Mouse (Mus musculus): ENCODE results near the gene Lcn6. TPM values are rescaled to one million over a fixed set of nuclear protein-coding genes. Genes with fewer than 3 reads are reported as not detected.
"Not testable (repeated sequence)": the region's sequence is repeated elsewhere in the genome, so short reads cannot be mapped to it uniquely, and the experiment has no call there.

Lcn6 gene
- polyA plus RNA-seq, 1 experiment from 2014 or later, result not detected

- H3K27me3 ChIP-seq (replicated peaks; ENCODE audit: low read depth, poor library complexity, severe bottlenecking), result no peaks in the 10 kb centered on the region
- H3K27ac ChIP-seq (replicated peaks), result no peak overlapping the region
- DNase-seq (ENCODE audit: low spot score), result peak; percentile 55
- no peaks in the 10 kb centered on the region for H3K9me3 ChIP-seq
- H3K36me3 ChIP-seq (replicated peaks), result no peaks in the 10 kb centered on the region
- 68% methylated on average over 1 of the region's 1 CpGs for WGBS
- no peak overlapping the region for H3K4me3 ChIP-seq
- H3K4me1 ChIP-seq, result no peaks in the 10 kb centered on the region
Observed at GRCm38 (mm10) chr2:25663511-25663910, 13.1 kb upstream of the Lcn6 start.

- Histone ChIP-seq H3K9me3 (no peaks in the 10 kb centered on the region), H3K4me1 (no peaks in the 10 kb centered on the region), H3K36me3 (replicated peaks) (no peaks in the 10 kb centered on the region), H3K4me3 (no peak overlapping the region), H3K27ac (replicated peaks) (no peak overlapping the region), H3K27me3 (replicated peaks; ENCODE audit: low read depth, poor library complexity, severe bottlenecking) (no peaks in the 10 kb centered on the region)
- DNase-seq (ENCODE audit: low spot score), result no peak
- WGBS, result 75% methylated on average over 5 of the region's 5 CpGs
Observed at GRCm38 (mm10) chr2:25664125-25664524, 12.5 kb upstream of the Lcn6 start.

GRCm38 (mm10) chr2:25666516-25666915, 10.1 kb upstream of the Lcn6 start:
- Histone ChIP-seq H3K27ac (replicated peaks) (no peak overlapping the region), H3K9me3 (no peaks in the 10 kb centered on the region), H3K36me3 (replicated peaks) (no peaks in the 10 kb centered on the region), H3K4me1 (no peaks in the 10 kb centered on the region), H3K4me3 (no peak overlapping the region), H3K27me3 (replicated peaks; ENCODE audit: low read depth, poor library complexity, severe bottlenecking) (no peaks in the 10 kb centered on the region)
- DNase-seq (ENCODE audit: low spot score), result no peak
- WGBS, result 66% methylated on average over 1 of the region's 1 CpGs

- Histone ChIP-seq H3K4me3 (no peak overlapping the region), H3K4me1 (no peaks in the 10 kb centered on the region), H3K27me3 (replicated peaks; ENCODE audit: low read depth, poor library complexity, severe bottlenecking) (no peaks in the 10 kb centered on the region), H3K27ac (replicated peaks) (no peak overlapping the region), H3K9me3 (no peaks in the 10 kb centered on the region), H3K36me3 (replicated peaks) (no peaks in the 10 kb centered on the region)
- no peak for DNase-seq (ENCODE audit: low spot score)
- 84% methylated on average over 6 of the region's 6 CpGs for WGBS
Observed at GRCm38 (mm10) chr2:25679559-25679958, 3.0 kb downstream of the Lcn6 start.

- H3K36me3 ChIP-seq (replicated peaks), result no peaks in the 10 kb centered on the region
- H3K4me1 ChIP-seq, result no peaks in the 10 kb centered on the region
- no peak within 1 kb of the TSS for H3K27ac ChIP-seq (replicated peaks)
- 75% methylated on average over 2 of the region's 2 CpGs for WGBS
- no peak within 1 kb of the TSS for H3K4me3 ChIP-seq
- H3K9me3 ChIP-seq, result no peaks in the 10 kb centered on the region
- H3K27me3 ChIP-seq (replicated peaks; ENCODE audit: low read depth, poor library complexity, severe bottlenecking), result no peaks in the 10 kb centered on the region
- no peak for DNase-seq (ENCODE audit: low spot score)
Observed at GRCm38 (mm10) chr2:25682426-25682825, 5.8 kb downstream of the Lcn6 start, which contains the start of gene Lcn10. TSS of gene Lcn10 (plus strand) at chr2:25682726.

- no peaks in the 10 kb centered on the region for H3K4me1 ChIP-seq
- 68% methylated on average over 4 of the region's 4 CpGs for WGBS
- H3K4me3 ChIP-seq, result no peak overlapping the region
- no peaks in the 10 kb centered on the region for H3K27me3 ChIP-seq (replicated peaks; ENCODE audit: low read depth, poor library complexity, severe bottlenecking)
- H3K36me3 ChIP-seq (replicated peaks), result no peaks in the 10 kb centered on the region
- H3K9me3 ChIP-seq, result no peaks in the 10 kb centered on the region
- H3K27ac ChIP-seq (replicated peaks), result no peak overlapping the region
- DNase-seq (ENCODE audit: low spot score), result no peak
Observed at GRCm38 (mm10) chr2:25686941-25687340, 10.4 kb downstream of the Lcn6 start.

GRCm38 (mm10) chr2:25694605-25695004, 18.0 kb downstream of the Lcn6 start:
- no peaks in the 10 kb centered on the region for H3K27me3 ChIP-seq (replicated peaks; ENCODE audit: low read depth, poor library complexity, severe bottlenecking)
- no peak overlapping the region for H3K4me3 ChIP-seq
- peak; percentile 63 for DNase-seq (ENCODE audit: low spot score)
- no peaks in the 10 kb centered on the region for H3K4me1 ChIP-seq
- no peaks in the 10 kb centered on the region for H3K36me3 ChIP-seq (replicated peaks)
- H3K9me3 ChIP-seq, result no peaks in the 10 kb centered on the region
- H3K27ac ChIP-seq (replicated peaks), result no peak overlapping the region

GRCm38 (mm10) chr2:25696951-25697350, 20.4 kb downstream of the Lcn6 start:
- 64% methylated on average over 4 of the region's 4 CpGs for WGBS
- H3K27ac ChIP-seq (replicated peaks), result no peak overlapping the region
- H3K27me3 ChIP-seq (replicated peaks; ENCODE audit: low read depth, poor library complexity, severe bottlenecking), result no peaks in the 10 kb centered on the region

GRCm38 (mm10) chr2:25698696-25699095, 22.1 kb downstream of the Lcn6 start:
- no peaks in the 10 kb centered on the region for H3K4me1 ChIP-seq
- no peak for DNase-seq (ENCODE audit: low spot score)
- no peaks in the 10 kb centered on the region for H3K9me3 ChIP-seq
- H3K4me3 ChIP-seq, result no peak overlapping the region
- no peaks in the 10 kb centered on the region for H3K27me3 ChIP-seq (replicated peaks; ENCODE audit: low read depth, poor library complexity, severe bottlenecking)
- no peaks in the 10 kb centered on the region for H3K36me3 ChIP-seq (replicated peaks)
- WGBS, result 89% methylated on average over 2 of the region's 2 CpGs
- no peak overlapping the region for H3K27ac ChIP-seq (replicated peaks)

More at GRCm38 (mm10) chr2:25696951-25697350, 20.4 kb downstream of the Lcn6 start:
- DNase-seq (ENCODE audit: low spot score), result no peak
- Histone ChIP-seq H3K36me3 (replicated peaks) (no peaks in the 10 kb centered on the region), H3K4me3 (no peak overlapping the region), H3K9me3 (no peaks in the 10 kb centered on the region), H3K4me1 (no peaks in the 10 kb centered on the region)

- H3K4me1 ChIP-seq; H3K27me3 ChIP-seq (replicated peaks; ENCODE audit: low read depth, poor library complexity, severe bottlenecking); DNase-seq (ENCODE audit: low spot score); H3K36me3 ChIP-seq (replicated peaks); H3K4me3 ChIP-seq; H3K9me3 ChIP-seq; H3K27ac ChIP-seq (replicated peaks): not testable (repeated sequence)
- WGBS, result 86% methylated on average over 3 of the region's 3 CpGs
Observed at GRCm38 (mm10) chr2:25699743-25700142, 23.2 kb downstream of the Lcn6 start, which contains the start of gene Obp2a. TSS of gene Obp2a (plus strand) at chr2:25700043.

- Histone ChIP-seq H3K27me3 (replicated peaks; ENCODE audit: low read depth, poor library complexity, severe bottlenecking) (no peaks in the 10 kb centered on the region), H3K9me3 (no peaks in the 10 kb centered on the region), H3K36me3 (replicated peaks) (no peaks in the 10 kb centered on the region), H3K4me1 (peaks cover under 1% of the 10 kb centered on the region; the same call in 1 of the 2 replicates), H3K4me3 (no peak overlapping the region), H3K27ac (replicated peaks) (no peak overlapping the region)
- 77% methylated on average over 5 of the region's 5 CpGs for WGBS
- DNase-seq (ENCODE audit: low spot score), result no peak
Observed at GRCm38 (mm10) chr2:25701001-25701400, 24.4 kb downstream of the Lcn6 start.

GRCm38 (mm10) chr2:25703706-25704105, 27.1 kb downstream of the Lcn6 start:
- H3K36me3 ChIP-seq (replicated peaks), result peaks cover 5% of the 10 kb centered on the region
- H3K4me1 ChIP-seq, result peaks cover 22% of the 10 kb centered on the region
- no peaks in the 10 kb centered on the region for H3K9me3 ChIP-seq
- 82% methylated on average over 4 of the region's 4 CpGs for WGBS
- H3K27ac ChIP-seq (replicated peaks), result no peak overlapping the region
- DNase-seq (ENCODE audit: low spot score), result no peak
- no peak overlapping the region for H3K4me3 ChIP-seq
- no peaks in the 10 kb centered on the region for H3K27me3 ChIP-seq (replicated peaks; ENCODE audit: low read depth, poor library complexity, severe bottlenecking)

- peak within 1 kb of the TSS; percentile 89 for H3K27ac ChIP-seq (replicated peaks)
- H3K9me3 ChIP-seq, result no peaks in the 10 kb centered on the region
- DNase-seq (ENCODE audit: low spot score), result peak; percentile 90
- WGBS, result under 1% methylated on average over 78 of the region's 78 CpGs
- H3K36me3 ChIP-seq (replicated peaks), result peaks cover 5% of the 10 kb centered on the region
- no peaks in the 10 kb centered on the region for H3K27me3 ChIP-seq (replicated peaks; ENCODE audit: low read depth, poor library complexity, severe bottlenecking)
- peaks cover 31% of the 10 kb centered on the region for H3K4me1 ChIP-seq
- peak within 1 kb of the TSS; percentile 93 for H3K4me3 ChIP-seq
Observed at GRCm38 (mm10) chr2:25706643-25707481, 30.3 kb downstream of the Lcn6 start, which contains the start of gene Bmyc. TSS of gene Bmyc (plus strand) at chr2:25706739.

All from embryonic facial prominence, embryonic 10.5 days (tissue).